Mouse (Mus musculus) lung, adult 2 months (tissue): ENCODE measurements around the gene Eif2ak2.

Experiments used
- CTCF ChIP-seq: fragments of 200-500 bp; IDR thresholded peaks from 2 replicates; pipeline ENCODE4 v1.5.1; 2011; ENCODE audit warnings: mild to moderate bottlenecking, low read length, control low read depth; ENCODE audit not compliant: insufficient read depth
- POLR2A ChIP-seq: fragments of 200-500 bp; IDR thresholded peaks from 2 replicates; pipeline ENCODE4 v1.6.1; 2011; ENCODE audit warnings: low read depth, mild to moderate bottlenecking, control low read depth, low read length, borderline replicate concordance; ENCODE audit errors: extremely low read depth

GRCm38 (mm10) chr17:78912861-78913281 lies 30.5 kb upstream of the Eif2ak2 start:
- TF ChIP-seq POLR2A (no peak), CTCF (no peak)
